Mouse (Mus musculus): Measurements from ENCODE around the gene Slc38a10.
A peak's percentile ranks its signal among the peaks of the same experiment; 100 is the strongest.

Slc38a10 gene

GRCm38 (mm10) chr11:120175948-120176347, 24.8 kb upstream of the Slc38a10 start:
- no peak for DNase-seq (ENCODE audit: low spot score in 2 of 2)

- DNase-seq (ENCODE audit: low spot score in 2 of 2) = no peak
Measured at GRCm38 (mm10) chr11:120173213-120173612, 22.1 kb upstream of the Slc38a10 start.

- no peak for DNase-seq (ENCODE audit: low spot score in 2 of 2)
Measured at GRCm38 (mm10) chr11:120171168-120171567, 20.0 kb upstream of the Slc38a10 start.

GRCm38 (mm10) chr11:120169208-120169992, 18.3 kb upstream of the Slc38a10 start:
- no peak for DNase-seq (ENCODE audit: low spot score in 2 of 2)

- DNase-seq (ENCODE audit: low spot score in 2 of 2) = no peak
Measured at GRCm38 (mm10) chr11:120168516-120168915, 17.4 kb upstream of the Slc38a10 start.

DNA sequence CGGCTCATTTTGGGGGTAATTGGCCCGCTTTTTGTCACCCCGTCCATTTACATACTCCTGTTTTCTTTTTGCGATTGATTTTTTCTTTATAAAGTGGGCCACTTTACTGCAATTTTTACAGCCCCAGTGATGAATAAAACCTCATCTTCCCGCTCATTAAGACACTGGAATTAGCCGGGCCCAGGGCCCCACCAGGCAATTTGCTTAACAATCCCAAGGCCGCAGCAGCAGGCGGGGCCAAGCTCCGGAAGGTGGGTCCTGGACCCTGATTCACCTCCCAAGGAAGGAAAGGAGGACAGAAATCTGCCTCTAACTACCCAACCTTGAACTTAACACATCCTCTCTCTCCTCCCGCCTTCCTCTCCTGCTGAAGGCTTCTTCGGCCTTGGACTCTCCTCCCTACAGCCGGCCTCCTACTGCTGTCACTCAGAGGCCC, 16.8 kb upstream of the Slc38a10 start:
- no peak for DNase-seq (ENCODE audit: low spot score in 2 of 2)

- DNase-seq (ENCODE audit: low spot score in 2 of 2) = no peak
Measured at GRCm38 (mm10) chr11:120167059-120167458, 15.9 kb upstream of the Slc38a10 start.

DNA sequence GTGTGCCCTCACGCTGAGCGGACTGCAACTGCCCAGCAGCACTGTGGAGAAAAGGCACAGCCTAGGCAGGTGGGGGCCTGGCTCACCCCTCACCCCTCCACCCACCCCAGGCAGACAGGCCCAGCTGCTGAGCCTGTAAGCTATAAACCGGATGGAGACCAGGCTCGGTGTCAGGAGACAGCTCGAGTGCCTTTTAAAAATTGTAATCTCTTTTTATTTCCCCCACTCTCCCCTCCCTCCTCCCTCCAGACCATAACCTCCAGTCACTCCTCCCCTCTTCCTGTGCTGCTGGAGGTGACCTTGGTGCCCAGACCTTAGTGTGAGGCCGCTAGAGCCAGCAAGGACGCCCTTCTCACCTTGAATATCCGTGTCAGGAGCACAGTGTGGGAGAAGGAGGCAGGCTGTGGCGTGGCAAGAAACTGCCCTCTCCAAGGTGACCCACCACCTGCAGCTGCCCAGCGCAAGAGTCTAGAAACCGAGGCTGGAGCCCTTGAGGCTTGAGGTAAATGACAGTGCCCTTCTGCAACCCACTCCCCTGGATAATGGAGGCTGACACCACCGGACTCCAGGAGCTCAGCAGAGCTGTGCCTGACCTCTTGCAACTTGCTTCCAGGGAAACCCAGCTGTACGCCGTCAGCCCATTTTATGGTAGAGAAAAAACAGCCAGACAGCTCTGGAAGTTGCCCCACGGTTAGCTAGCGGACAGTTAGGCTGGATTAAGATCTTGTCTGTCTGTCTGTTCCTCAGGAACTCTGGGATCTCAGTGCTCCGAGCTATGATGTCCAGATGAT, 13.5 kb upstream of the Slc38a10 start:
- DNase-seq (ENCODE audit: low spot score in 2 of 2) = no peak

GRCm38 (mm10) chr11:120164028-120164427, 12.9 kb upstream of the Slc38a10 start:
- no peak for DNase-seq (ENCODE audit: low spot score in 2 of 2)

DNA sequence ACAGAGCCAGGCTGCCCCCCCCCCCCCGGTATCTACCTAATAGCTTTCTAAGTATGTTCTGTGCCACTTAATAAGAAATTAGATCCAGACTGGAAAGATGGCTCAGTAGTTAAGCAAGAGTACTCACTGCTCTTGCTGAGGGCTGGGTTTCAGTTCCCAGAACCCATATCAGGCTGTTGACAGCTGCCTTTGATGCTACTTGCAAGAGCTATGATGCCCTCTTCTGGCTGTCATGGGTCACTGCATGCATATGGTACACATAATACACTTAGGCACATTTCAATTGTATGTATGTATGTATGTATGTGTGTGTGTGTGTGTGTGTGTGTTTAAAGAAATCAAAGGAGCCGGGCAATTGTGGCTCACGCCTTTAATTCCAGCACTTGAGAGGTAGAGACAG, 12.1 kb upstream of the Slc38a10 start:
- DNase-seq (ENCODE audit: low spot score in 2 of 2) = no peak

- DNase-seq (ENCODE audit: low spot score in 2 of 2) = no peak
Measured at GRCm38 (mm10) chr11:120161245-120161644, 10.1 kb upstream of the Slc38a10 start.

GRCm38 (mm10) chr11:120160478-120160877, 9.3 kb upstream of the Slc38a10 start:
- DNase-seq (ENCODE audit: low spot score in 2 of 2) = no peak

DNA sequence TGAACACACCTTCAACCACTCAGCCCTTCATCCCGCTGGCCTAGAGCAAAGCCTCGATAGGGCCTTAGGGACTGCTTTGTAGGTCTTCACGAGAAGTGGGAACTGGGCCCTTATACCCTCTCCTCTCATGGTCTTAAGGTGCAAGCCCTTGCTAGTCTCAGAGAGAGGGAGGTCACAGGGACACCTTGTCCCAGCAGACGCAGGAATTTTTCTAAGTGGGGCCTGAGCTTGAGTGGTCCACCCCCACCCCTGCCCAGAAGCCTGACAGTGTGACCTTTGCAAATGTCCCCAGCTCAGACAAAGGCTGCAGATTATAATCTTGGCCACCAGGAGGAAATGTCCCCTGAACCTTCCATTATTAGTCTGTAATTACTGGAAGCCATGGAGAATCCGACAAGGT, 8.5 kb upstream of the Slc38a10 start:
- DNase-seq (ENCODE audit: low spot score in 2 of 2) = no peak

GRCm38 (mm10) chr11:120158828-120159227, 7.7 kb upstream of the Slc38a10 start:
- no peak for DNase-seq (ENCODE audit: low spot score in 2 of 2)

DNA sequence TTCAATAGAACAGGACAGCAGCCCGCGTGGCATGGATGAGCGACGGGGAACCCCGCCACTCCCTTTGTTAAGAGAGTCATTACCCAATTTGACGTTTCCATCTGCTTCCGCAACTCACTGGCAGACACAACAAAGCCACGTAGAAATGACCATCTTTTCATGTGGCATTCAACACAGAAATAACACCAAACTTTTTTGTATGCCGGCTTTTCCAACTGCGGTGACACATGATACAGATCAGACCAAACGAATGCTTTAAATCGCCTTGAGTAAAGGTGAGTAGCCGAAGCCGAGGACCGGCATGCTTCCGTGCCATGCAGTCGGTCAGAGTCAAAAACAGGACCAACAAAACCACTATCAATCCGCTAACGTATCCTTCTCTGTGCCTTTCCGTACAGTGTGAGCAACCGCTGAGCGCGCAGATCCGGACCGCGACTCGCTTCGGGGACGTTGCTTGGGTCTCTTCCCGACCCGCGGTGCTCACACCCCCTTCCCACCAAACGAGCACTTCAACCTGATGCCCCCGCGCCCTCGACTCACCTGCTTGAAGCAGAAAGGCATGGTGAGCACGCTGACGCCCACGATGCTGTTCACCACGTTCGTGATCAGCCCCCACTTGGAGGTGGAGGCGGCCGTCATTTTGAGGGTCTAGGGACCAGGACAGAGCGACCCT, 570 bp downstream of the Slc38a10 start:
- no peak for DNase-seq (ENCODE audit: low spot score in 2 of 2)

- DNase-seq (ENCODE audit: low spot score in 2 of 2) = no peak
Measured at GRCm38 (mm10) chr11:120149510-120150200, 1.5 kb downstream of the Slc38a10 start.

- DNase-seq (ENCODE audit: low spot score in 2 of 2) = no peak
Measured at GRCm38 (mm10) chr11:120148201-120148855, 2.8 kb downstream of the Slc38a10 start.

GRCm38 (mm10) chr11:120143708-120144497, 7.2 kb downstream of the Slc38a10 start:
- DNase-seq (ENCODE audit: low spot score in 2 of 2) = no peak

DNA sequence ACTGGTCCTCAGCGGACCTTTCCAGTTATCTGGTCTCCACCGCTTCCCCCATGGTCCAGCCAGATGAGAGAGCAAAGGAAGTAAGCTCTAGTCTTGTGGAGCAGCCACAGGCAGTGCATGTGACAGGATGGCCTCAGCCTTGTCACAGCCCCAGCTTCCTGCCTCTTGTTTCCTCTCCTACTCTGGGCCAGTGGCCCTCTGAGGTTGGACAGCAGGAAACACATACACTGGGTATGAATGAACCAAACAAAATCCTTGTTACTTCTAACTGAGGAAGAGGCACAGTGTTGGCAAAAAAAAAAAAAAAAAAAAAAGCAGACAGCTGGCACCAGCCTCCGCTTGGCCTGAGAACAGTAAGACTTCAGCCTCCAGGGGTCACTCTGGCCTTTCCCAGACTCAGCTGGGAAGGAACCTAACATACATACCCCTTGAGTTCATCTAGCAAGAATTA, 8.5 kb downstream of the Slc38a10 start:
- DNase-seq (ENCODE audit: low spot score in 2 of 2) = peak in 1 of 2 experiments; percentile 40

DNA sequence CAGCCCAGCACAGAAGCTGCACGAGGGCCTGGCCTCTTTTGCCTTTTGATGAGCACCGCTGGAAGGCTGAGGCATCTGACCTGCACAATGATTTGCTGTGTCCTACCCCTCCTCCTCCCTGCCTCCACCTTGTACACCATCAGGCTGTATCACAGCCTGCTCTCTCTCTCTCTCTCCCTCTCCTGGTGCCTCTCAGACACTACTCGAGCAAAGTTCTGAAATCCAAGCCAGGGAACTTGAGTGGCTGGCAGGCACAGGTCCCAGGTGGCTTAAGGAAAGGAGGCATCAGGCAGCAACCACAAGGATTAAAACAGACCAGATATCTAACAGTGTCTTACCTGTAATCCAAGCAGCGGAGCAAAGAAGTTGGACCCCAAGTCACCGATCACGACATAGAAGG, 10.9 kb downstream of the Slc38a10 start:
- no peak for DNase-seq (ENCODE audit: low spot score in 2 of 2)

Data from right cerebral cortex, postnatal 36 days (tissue).